Mouse (Mus musculus) hindbrain, embryonic 12.5 days (tissue): ENCODE results near the gene Frmd4a. TPM values are rescaled to one million over a fixed set of nuclear protein-coding genes. Genes with fewer than 3 reads are reported as not detected.
"Not testable (repeated sequence)": the region's sequence is repeated elsewhere in the genome, so short reads cannot be mapped to it uniquely, and the experiment has no call there.

Experiments
- ATAC-seq: fragments of 200-750 bp; cut with Nextera tagmentation; 2 replicates; pipeline ENCODE4 v1.8.0; 2017; ENCODE audit warnings: moderate TSS enrichment; ENCODE audit not compliant: low FRiP score
- H3K27ac ChIP-seq: fragments of 300-500 bp; sonication (generic); 2 replicates; pipeline ENCODE4 v1.5.1; 2016; ENCODE audit warnings: mild to moderate bottlenecking
- H3K27me3 ChIP-seq: fragments of 300-500 bp; sonication (generic); 2 replicates; pipeline ENCODE4 v1.6.1; 2016; ENCODE audit warnings: mild to moderate bottlenecking
- H3K36me3 ChIP-seq: fragments of 300-500 bp; sonication (generic); 2 replicates; pipeline ENCODE4 v1.6.1; 2016; ENCODE audit warnings: mild to moderate bottlenecking
- H3K4me1 ChIP-seq: fragments of 300-500 bp; sonication (generic); 2 replicates; pipeline ENCODE4 v1.6.1; 2016
- H3K4me2 ChIP-seq: fragments of 300-500 bp; sonication (generic); replicated peaks from 2 replicates; pipeline ENCODE4 v1.6.1; 2016; ENCODE audit warnings: mild to moderate bottlenecking
- H3K4me3 ChIP-seq: fragments of 300-500 bp; sonication (generic); 2 replicates; pipeline ENCODE4 v1.5.1; 2016; ENCODE audit warnings: mild to moderate bottlenecking
- H3K9ac ChIP-seq: fragments of 300-500 bp; sonication (generic); 2 replicates; pipeline ENCODE4 v1.6.1; 2016; ENCODE audit warnings: mild to moderate bottlenecking, moderate library complexity
- H3K9me3 ChIP-seq: fragments of 300-500 bp; sonication (generic); replicated peaks from 2 replicates; pipeline ENCODE4 v1.6.1; 2016; ENCODE audit warnings: mild to moderate bottlenecking
- WGBS: fragments of 180-500 bp; shearing (Covaris S2); methylation state at CpG from one replicate; pipeline ENCODE4 v1.1.7; 2016; 5-methylcytosine and 5-hydroxymethylcytosine counted together
- polyA plus RNA-seq: library from polyadenylated mRNA; unstranded; fragments of >200 nt; fragmentation: Nextera tagmentation; extraction: Ambion mirVana; gene quantifications from 2 replicates; pipeline ENCODE4 v1.2.1, GENCODE M21; 2016

Frmd4a gene
- polyA plus RNA-seq, 1 experiment from 2014 or later: 69.6 TPM

- ATAC-seq: no peak
- 34% methylated on average over 7 of the region's 7 CpGs for WGBS
- Histone ChIP-seq H3K9ac (no peak overlapping the region), H3K4me3 (no peak overlapping the region), H3K4me2 (no peak overlapping the region), H3K27ac (peak overlapping the region; percentile 46; the same call in 1 of the 2 replicates), H3K9me3 (no peaks in the 10 kb centered on the region), H3K27me3 (no peaks in the 10 kb centered on the region), H3K36me3 (peaks cover 15% of the 10 kb centered on the region), H3K4me1 (peaks cover 71% of the 10 kb centered on the region)
Observed at GRCm38 (mm10) chr2:4555221-4555631, 537.7 kb downstream of the Frmd4a start.

- H3K27ac ChIP-seq: peak overlapping the region; percentile 12; the same call in 1 of the 2 replicates
- peaks cover 78% of the 10 kb centered on the region for H3K4me1 ChIP-seq
- no peak overlapping the region for H3K4me3 ChIP-seq
- peaks cover 8% of the 10 kb centered on the region for H3K36me3 ChIP-seq
- no peaks in the 10 kb centered on the region for H3K9me3 ChIP-seq
- no peak overlapping the region for H3K4me2 ChIP-seq
- no peaks in the 10 kb centered on the region for H3K27me3 ChIP-seq
- no peak overlapping the region for H3K9ac ChIP-seq
- no peak for ATAC-seq
- 35% methylated on average over 10 of the region's 10 CpGs for WGBS
Observed at GRCm38 (mm10) chr2:4556188-4556587, 538.7 kb downstream of the Frmd4a start.

GRCm38 (mm10) chr2:4557028-4557427 lies 539.5 kb downstream of the Frmd4a start:
- Histone ChIP-seq H3K9me3 (no peaks in the 10 kb centered on the region), H3K4me3 (no peak overlapping the region), H3K27ac (peak overlapping the region; percentile 36; the same call in 1 of the 2 replicates), H3K4me1 (peaks cover 78% of the 10 kb centered on the region), H3K9ac (no peak overlapping the region), H3K27me3 (no peaks in the 10 kb centered on the region), H3K36me3 (peaks cover 9% of the 10 kb centered on the region; the same call in 1 of the 2 replicates), H3K4me2 (no peak overlapping the region)
- 30% methylated on average over 4 of the region's 4 CpGs for WGBS
- no peak for ATAC-seq

- H3K27ac ChIP-seq: 0 out of 2 replicates have a peak overlapping the region, but pooled peaks have one; percentile 25
- no peaks in the 10 kb centered on the region for H3K27me3 ChIP-seq
- H3K9ac ChIP-seq: no peak overlapping the region
- no peak overlapping the region for H3K4me3 ChIP-seq
- no peaks in the 10 kb centered on the region for H3K9me3 ChIP-seq
- peaks cover 13% of the 10 kb centered on the region; the same call in 1 of the 2 replicates for H3K36me3 ChIP-seq
- peaks cover 78% of the 10 kb centered on the region for H3K4me1 ChIP-seq
- ATAC-seq: no peak
- H3K4me2 ChIP-seq: no peak overlapping the region
- WGBS: 34% methylated on average over 4 of the region's 4 CpGs
Observed at GRCm38 (mm10) chr2:4557466-4557865, 539.9 kb downstream of the Frmd4a start.

GRCm38 (mm10) chr2:4558651-4559203 lies 541.2 kb downstream of the Frmd4a start:
- peak overlapping the region; percentile 56 for H3K4me2 ChIP-seq
- peak overlapping the region; percentile 67 for H3K9ac ChIP-seq
- H3K4me1 ChIP-seq: peaks cover 83% of the 10 kb centered on the region
- H3K27ac ChIP-seq: peak overlapping the region; percentile 90
- no peaks in the 10 kb centered on the region for H3K9me3 ChIP-seq
- peak overlapping the region; percentile 38 for H3K4me3 ChIP-seq
- H3K36me3 ChIP-seq: peaks cover 10% of the 10 kb centered on the region; the same call in 1 of the 2 replicates
- no peaks in the 10 kb centered on the region for H3K27me3 ChIP-seq
- 16% methylated on average over 8 of the region's 8 CpGs for WGBS
- ATAC-seq: no peak

GRCm38 (mm10) chr2:4559211-4559882 lies 541.8 kb downstream of the Frmd4a start:
- peak overlapping the region; percentile 67 for H3K9ac ChIP-seq
- H3K27me3 ChIP-seq: no peaks in the 10 kb centered on the region
- no peaks in the 10 kb centered on the region for H3K9me3 ChIP-seq
- peak overlapping the region; percentile 56 for H3K4me2 ChIP-seq
- peak overlapping the region; percentile 90 for H3K27ac ChIP-seq
- peaks cover 83% of the 10 kb centered on the region for H3K4me1 ChIP-seq
- peak overlapping the region; percentile 38 for H3K4me3 ChIP-seq
- H3K36me3 ChIP-seq: peaks cover 10% of the 10 kb centered on the region; the same call in 1 of the 2 replicates
- WGBS: under 1% methylated on average over 26 of the region's 27 CpGs
- ATAC-seq: peak; percentile 81

GRCm38 (mm10) chr2:4559883-4560247 lies 542.3 kb downstream of the Frmd4a start:
- WGBS: under 1% methylated on average over 8 of the region's 8 CpGs
- Histone ChIP-seq H3K9me3 (no peaks in the 10 kb centered on the region), H3K27ac (peak overlapping the region; percentile 90), H3K4me3 (peak overlapping the region; percentile 38), H3K4me1 (peaks cover 81% of the 10 kb centered on the region), H3K27me3 (no peaks in the 10 kb centered on the region), H3K36me3 (peaks cover 13% of the 10 kb centered on the region; the same call in 1 of the 2 replicates), H3K9ac (peak overlapping the region; percentile 67), H3K4me2 (peak overlapping the region; percentile 56)
- peak; percentile 6; the same call in 1 of the 2 replicates for ATAC-seq

- not testable (repeated sequence) for ATAC-seq, H3K9me3 ChIP-seq, H3K27me3 ChIP-seq
- Histone ChIP-seq H3K4me2 (peak overlapping the region; percentile 56), H3K9ac (peak overlapping the region; percentile 67), H3K4me3 (peak overlapping the region; percentile 38), H3K4me1 (peaks cover 74% of the 10 kb centered on the region), H3K36me3 (peaks cover 17% of the 10 kb centered on the region), H3K27ac (peak overlapping the region; percentile 19; the same call in 1 of the 2 replicates)
- 21% methylated on average over 2 of the region's 2 CpGs for WGBS
Observed at GRCm38 (mm10) chr2:4560516-4560915, 543.0 kb downstream of the Frmd4a start.

GRCm38 (mm10) chr2:4561196-4561595 lies 543.7 kb downstream of the Frmd4a start:
- peak overlapping the region; percentile 56 for H3K4me2 ChIP-seq
- H3K27ac ChIP-seq: peak overlapping the region; percentile 19
- WGBS: 44% methylated on average over 5 of the region's 5 CpGs
- H3K4me1 ChIP-seq: peaks cover 67% of the 10 kb centered on the region
- no peaks in the 10 kb centered on the region for H3K27me3 ChIP-seq
- peak overlapping the region; percentile 67 for H3K9ac ChIP-seq
- no peaks in the 10 kb centered on the region for H3K9me3 ChIP-seq
- peaks cover 24% of the 10 kb centered on the region for H3K36me3 ChIP-seq
- H3K4me3 ChIP-seq: peak overlapping the region; percentile 38
- no peak for ATAC-seq

- no peaks in the 10 kb centered on the region for H3K9me3 ChIP-seq
- WGBS: 76% methylated on average over 3 of the region's 3 CpGs
- H3K9ac ChIP-seq: no peak overlapping the region
- peak overlapping the region; percentile 38; the same call in 1 of the 2 replicates for H3K4me3 ChIP-seq
- H3K4me1 ChIP-seq: peaks cover 56% of the 10 kb centered on the region
- peak overlapping the region; percentile 19; the same call in 1 of the 2 replicates for H3K27ac ChIP-seq
- H3K27me3 ChIP-seq: no peaks in the 10 kb centered on the region
- H3K36me3 ChIP-seq: peaks cover 36% of the 10 kb centered on the region
- no peak for ATAC-seq
- H3K4me2 ChIP-seq: peak overlapping the region; percentile 56
Observed at GRCm38 (mm10) chr2:4562373-4562772, 544.9 kb downstream of the Frmd4a start.

GRCm38 (mm10) chr2:4562826-4563225 lies 545.3 kb downstream of the Frmd4a start:
- no peak for ATAC-seq
- H3K4me3 ChIP-seq: peak overlapping the region; percentile 38; the same call in 1 of the 2 replicates
- peak overlapping the region; percentile 9; the same call in 1 of the 2 replicates for H3K9ac ChIP-seq
- H3K4me1 ChIP-seq: peaks cover 51% of the 10 kb centered on the region
- WGBS: 73% methylated on average over 5 of the region's 5 CpGs
- no peaks in the 10 kb centered on the region for H3K9me3 ChIP-seq
- H3K4me2 ChIP-seq: peak overlapping the region; percentile 56
- H3K36me3 ChIP-seq: peaks cover 40% of the 10 kb centered on the region
- H3K27me3 ChIP-seq: no peaks in the 10 kb centered on the region
- H3K27ac ChIP-seq: no peak overlapping the region

GRCm38 (mm10) chr2:4563322-4563721 lies 545.8 kb downstream of the Frmd4a start:
- no peaks in the 10 kb centered on the region for H3K27me3 ChIP-seq
- H3K9ac ChIP-seq: peak overlapping the region; percentile 9; the same call in 1 of the 2 replicates
- no peak for ATAC-seq
- 76% methylated on average over 1 of the region's 1 CpGs for WGBS
- no peak overlapping the region for H3K27ac ChIP-seq
- no peaks in the 10 kb centered on the region for H3K9me3 ChIP-seq
- peaks cover 46% of the 10 kb centered on the region for H3K4me1 ChIP-seq
- H3K36me3 ChIP-seq: peaks cover 41% of the 10 kb centered on the region
- H3K4me3 ChIP-seq: peak overlapping the region; percentile 38; the same call in 1 of the 2 replicates
- H3K4me2 ChIP-seq: peak overlapping the region; percentile 56
